Mouse (Mus musculus): ENCODE data around the gene Zfp775.

Gene Zfp775

GRCm38 (mm10) chr6:48628808-48629660, 27.2 kb downstream of the Zfp775 start:
- peak; percentile 76 for DNase-seq

- no peak for DNase-seq
Observed at GRCm38 (mm10) chr6:48629661-48630034, 27.8 kb downstream of the Zfp775 start.

GRCm38 (mm10) chr6:48630831-48631230, 29.0 kb downstream of the Zfp775 start:
- DNase-seq = no peak

- no peak for DNase-seq
Observed at GRCm38 (mm10) chr6:48635105-48635504, 33.2 kb downstream of the Zfp775 start.

GRCm38 (mm10) chr6:48636515-48636914, 34.7 kb downstream of the Zfp775 start:
- DNase-seq = no peak

- DNase-seq = no peak
Observed at GRCm38 (mm10) chr6:48637811-48638500, 36.1 kb downstream of the Zfp775 start.

- no peak for DNase-seq
Observed at GRCm38 (mm10) chr6:48638553-48638952, 36.7 kb downstream of the Zfp775 start.

GRCm38 (mm10) chr6:48641391-48641790, 39.5 kb downstream of the Zfp775 start:
- DNase-seq = no peak

- no peak for DNase-seq
Observed at GRCm38 (mm10) chr6:48642764-48643292, 41.0 kb downstream of the Zfp775 start.

GRCm38 (mm10) chr6:48645660-48646308, 43.9 kb downstream of the Zfp775 start:
- peak; percentile 44 for DNase-seq

GRCm38 (mm10) chr6:48646309-48646690, 44.4 kb downstream of the Zfp775 start:
- DNase-seq = no peak

- DNase-seq = no peak
Observed at GRCm38 (mm10) chr6:48646995-48647394, 45.1 kb downstream of the Zfp775 start, which contains the start of gene Gimap8. Gimap8 (plus strand) TSS chr6:48647234.

GRCm38 (mm10) chr6:48647611-48648010, 45.7 kb downstream of the Zfp775 start:
- DNase-seq = no peak

- DNase-seq = no peak
Observed at GRCm38 (mm10) chr6:48648779-48649178, 46.9 kb downstream of the Zfp775 start.

GRCm38 (mm10) chr6:48650041-48650440, 48.2 kb downstream of the Zfp775 start:
- DNase-seq = no peak

GRCm38 (mm10) chr6:48658721-48659120, 56.9 kb downstream of the Zfp775 start:
- no peak for DNase-seq

- DNase-seq = no peak
Observed at GRCm38 (mm10) chr6:48664750-48665149, 62.9 kb downstream of the Zfp775 start.

- no peak for DNase-seq
Observed at GRCm38 (mm10) chr6:48665471-48665870, 63.6 kb downstream of the Zfp775 start.

GRCm38 (mm10) chr6:48666159-48666586, 64.3 kb downstream of the Zfp775 start:
- no peak for DNase-seq

- DNase-seq = no peak
Observed at GRCm38 (mm10) chr6:48668022-48668421, 66.2 kb downstream of the Zfp775 start.

GRCm38 (mm10) chr6:48669446-48669969, 67.6 kb downstream of the Zfp775 start:
- no peak for DNase-seq

All from right cerebral cortex, postnatal 25 days (tissue).